Mouse (Mus musculus) heart, postnatal 0 days (tissue): ENCODE data around the gene Mep1a.
"Not testable (repeated sequence)": the region's sequence is repeated elsewhere in the genome, so short reads cannot be mapped to it uniquely, and the experiment has no call there.

Experiments
- CTCF ChIP-seq: IDR thresholded peaks from 2 replicates; pipeline ENCODE4 v1.5.1; 2016; ENCODE audit warnings: antibody characterized with exemption, control low read depth, low read depth
- EP300 ChIP-seq: IDR thresholded peaks from 2 replicates; pipeline ENCODE4 v1.6.1; 2016; ENCODE audit warnings: antibody characterized with exemption, low read depth

DNA sequence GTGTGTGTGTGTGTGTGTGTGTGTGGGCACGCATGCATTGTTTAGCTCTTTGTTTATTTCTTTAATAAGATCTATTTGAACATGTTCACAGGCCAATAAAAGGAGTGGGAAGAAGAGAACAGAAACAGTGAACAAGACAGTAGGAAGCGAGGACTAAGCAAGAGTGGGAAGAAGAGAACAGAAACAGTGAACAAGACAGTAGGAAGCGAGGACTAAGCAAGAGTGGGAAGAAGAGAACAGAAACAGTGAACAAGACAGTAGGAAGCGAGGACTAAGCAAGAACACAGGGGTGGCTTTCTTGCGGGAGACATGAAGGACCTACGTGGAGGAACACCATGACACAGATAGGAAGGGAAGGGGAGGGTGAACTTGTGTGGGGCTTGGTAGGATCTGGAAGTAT, 34.2 kb upstream of the Mep1a start:
- TF ChIP-seq EP300, CTCF: not testable (repeated sequence)
